Mouse (Mus musculus) olfactory bulb, adult 2 months (tissue): ENCODE data around the gene Rasl10b. TPM values are rescaled to one million over a fixed set of nuclear protein-coding genes. Genes with fewer than 3 reads are reported as not detected.

Source experiments
- H3K27ac ChIP-seq: fragments of 200-500 bp; 2 replicates; pipeline ENCODE4 v1.5.1; 2012; ENCODE audit warnings: low read depth, low read length; ENCODE audit not compliant: insufficient read depth
- H3K4me1 ChIP-seq: fragments of 200-500 bp; 2 replicates; pipeline ENCODE4 v1.6.1; 2012; ENCODE audit warnings: low read length; ENCODE audit not compliant: control insufficient read depth, insufficient read depth
- H3K4me3 ChIP-seq: fragments of 200-500 bp; 2 replicates; pipeline ENCODE4 v1.5.1; 2012; ENCODE audit warnings: mild to moderate bottlenecking, low read depth, low read length, moderate library complexity; ENCODE audit not compliant: insufficient read depth
- CTCF ChIP-seq: fragments of 200-500 bp; IDR thresholded peaks from 2 replicates; pipeline ENCODE4 v1.5.1; 2012; ENCODE audit warnings: low read depth, mild to moderate bottlenecking, low read length, moderate library complexity; ENCODE audit not compliant: insufficient read depth
- POLR2A ChIP-seq: fragments of 200-500 bp; IDR thresholded peaks from 2 replicates; pipeline ENCODE4 v1.6.1; 2012; ENCODE audit warnings: mild to moderate bottlenecking, low read depth, low read length, moderate library complexity; ENCODE audit not compliant: insufficient read depth
- WGBS: fragments of 180-500 bp; shearing (Covaris S2); methylation state at CpG from one replicate; pipeline ENCODE4 v1.1.7; 2018; 5-methylcytosine and 5-hydroxymethylcytosine counted together
- polyA plus RNA-seq: library from polyadenylated mRNA; stranded (reverse); fragments of >200 nt; gene quantifications from 2 replicates; pipeline ENCODE4 v1.2.4, GENCODE M21; 2012; ENCODE audit warnings: low replicate concordance; ENCODE audit not compliant: missing spikeins, insufficient read depth, insufficient read length

Rasl10b gene
- polyA plus RNA-seq, 1 experiment, result 96.6 TPM

GRCm38 (mm10) chr11:83450550-83450949, 41.6 kb downstream of the Rasl10b start:
- WGBS, result 19% methylated on average over 1 of the region's 1 CpGs
- Histone ChIP-seq H3K4me3 (no peak overlapping the region), H3K27ac (no peak overlapping the region), H3K4me1 (peaks cover 5% of the 10 kb centered on the region)
- TF ChIP-seq CTCF (no peak), POLR2A (no peak)

DNA sequence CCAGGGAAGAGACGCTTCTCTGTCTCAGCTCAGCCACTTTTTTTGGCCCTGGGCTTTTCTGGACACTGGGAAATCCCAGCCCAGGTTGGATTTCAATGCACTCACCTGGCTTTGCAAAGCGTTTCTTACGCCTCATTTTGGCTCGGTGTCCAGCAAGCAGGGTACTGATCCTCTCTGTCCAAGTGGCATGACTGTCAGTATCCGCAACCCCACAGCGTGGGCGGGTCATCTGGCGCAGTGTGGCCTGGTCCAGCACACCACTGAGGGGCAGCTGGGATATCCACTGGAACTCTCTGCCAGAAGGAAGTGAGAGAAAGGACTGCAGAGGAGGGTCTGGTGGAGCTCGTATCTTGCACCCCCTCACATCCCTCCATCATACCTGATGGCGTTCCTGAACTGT, 42.3 kb downstream of the Rasl10b start:
- Histone ChIP-seq H3K4me3 (no peak overlapping the region), H3K4me1 (peaks cover 8% of the 10 kb centered on the region), H3K27ac (no peak overlapping the region)
- TF ChIP-seq POLR2A (no peak), CTCF (no peak)
- WGBS, result 92% methylated on average over 10 of the region's 10 CpGs

- Histone ChIP-seq H3K4me3 (no peak overlapping the region), H3K4me1 (peaks cover 6% of the 10 kb centered on the region), H3K27ac (no peak overlapping the region)
- WGBS, result 44% methylated on average over 4 of the region's 4 CpGs
- TF ChIP-seq POLR2A (no peak), CTCF (no peak)
Measured at GRCm38 (mm10) chr11:83454548-83454947, 45.6 kb downstream of the Rasl10b start.

GRCm38 (mm10) chr11:83455608-83456007, 46.7 kb downstream of the Rasl10b start:
- WGBS, result 91% methylated on average over 3 of the region's 3 CpGs
- TF ChIP-seq CTCF, result no peak
- no peak for TF ChIP-seq POLR2A
- no peak overlapping the region for H3K27ac ChIP-seq
- H3K4me1 ChIP-seq, result peaks cover 6% of the 10 kb centered on the region
- H3K4me3 ChIP-seq, result no peak overlapping the region

GRCm38 (mm10) chr11:83457257-83457656, 48.3 kb downstream of the Rasl10b start:
- TF ChIP-seq POLR2A, result no peak
- no peak for TF ChIP-seq CTCF
- H3K4me3 ChIP-seq, result no peak overlapping the region
- peaks cover 6% of the 10 kb centered on the region for H3K4me1 ChIP-seq
- H3K27ac ChIP-seq, result no peak overlapping the region
- 49% methylated on average over 7 of the region's 7 CpGs for WGBS

GRCm38 (mm10) chr11:83457912-83458601, 49.1 kb downstream of the Rasl10b start:
- Histone ChIP-seq H3K4me1 (peaks cover 13% of the 10 kb centered on the region), H3K4me3 (no peak overlapping the region), H3K27ac (no peak overlapping the region)
- 49% methylated on average over 9 of the region's 9 CpGs for WGBS
- TF ChIP-seq CTCF (no peak), POLR2A (no peak)

DNA sequence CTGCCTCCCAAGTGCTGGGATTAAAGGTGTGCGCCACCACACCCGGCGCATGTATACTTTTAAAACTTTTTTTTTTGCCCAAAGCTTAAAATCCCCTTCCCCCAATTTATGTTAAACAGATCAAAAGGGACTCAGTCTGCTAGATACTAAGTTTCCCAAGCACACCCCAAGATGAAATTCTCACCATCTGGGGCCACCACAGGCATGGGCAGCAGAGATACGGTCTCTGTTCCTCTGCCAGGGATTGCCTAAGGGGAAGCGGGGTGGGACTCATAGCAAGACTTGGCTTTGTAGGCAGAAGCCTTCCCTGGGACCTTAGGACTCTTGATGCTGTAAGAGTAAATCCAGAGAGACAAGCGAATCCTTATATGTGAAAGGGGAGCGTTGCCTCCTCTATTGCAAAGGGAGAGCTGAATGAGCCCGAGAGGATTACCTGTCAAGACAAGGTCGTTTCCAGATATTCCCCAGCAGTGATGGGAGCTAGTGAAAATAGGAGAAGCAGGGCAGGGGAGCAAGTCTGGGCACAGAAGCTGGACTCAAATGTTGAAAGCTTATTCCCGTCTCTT, 52.6 kb downstream of the Rasl10b start:
- H3K4me1 ChIP-seq, result peaks cover 15% of the 10 kb centered on the region
- 86% methylated on average over 10 of the region's 10 CpGs for WGBS
- H3K4me3 ChIP-seq, result no peak overlapping the region

GRCm38 (mm10) chr11:83462711-83463244, 53.8 kb downstream of the Rasl10b start, which contains the start of gene Mmp28:
Gene Mmp28, minus strand, starts transcription at chr11:83463071.
- TF ChIP-seq POLR2A, result no peak
- TF ChIP-seq CTCF, result no peak
- Histone ChIP-seq H3K4me1 (peaks cover 11% of the 10 kb centered on the region), H3K4me3 (peak within 1 kb of the TSS; percentile 52), H3K27ac (no peak within 1 kb of the TSS)
- WGBS, result 4% methylated on average over 42 of the region's 42 CpGs

More for the DNA sequence above, 52.6 kb downstream of the Rasl10b start:
- no peak for TF ChIP-seq POLR2A
- no peak for TF ChIP-seq CTCF
- no peak overlapping the region for H3K27ac ChIP-seq

DNA sequence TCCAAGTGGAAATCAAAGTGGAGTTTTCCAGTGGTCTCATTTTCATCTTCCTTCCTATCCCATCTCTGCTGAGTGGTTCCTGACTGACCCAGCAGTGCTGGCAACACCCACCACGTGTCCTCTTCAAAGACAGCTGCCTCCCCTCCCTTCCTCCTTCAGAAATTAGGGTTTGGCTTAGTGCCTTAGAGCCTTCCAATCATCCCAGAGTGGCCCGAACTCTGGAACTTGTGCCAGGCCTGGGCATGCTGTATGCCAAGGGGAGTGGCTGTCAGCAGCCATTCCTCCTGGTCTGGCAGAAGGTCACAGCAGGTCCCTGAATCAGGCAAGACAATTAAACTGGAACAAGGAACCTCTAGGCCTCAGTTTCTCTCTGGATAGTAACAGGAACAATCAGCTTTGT, 57.0 kb downstream of the Rasl10b start:
- no peak overlapping the region for H3K27ac ChIP-seq

More for the DNA sequence above, 57.0 kb downstream of the Rasl10b start:
- 46% methylated on average over 2 of the region's 2 CpGs for WGBS
- no peak for TF ChIP-seq POLR2A
- Histone ChIP-seq H3K4me1 (peaks cover 11% of the 10 kb centered on the region), H3K4me3 (no peak overlapping the region)
